Mouse (Mus musculus) liver, embryonic 11.5 days (tissue): ENCODE data around the gene Tent2. TPM values are rescaled to one million over a fixed set of nuclear protein-coding genes. Genes with fewer than 3 reads are reported as not detected.

ENCODE experiments used
- ATAC-seq: fragments of 200-750 bp; cut with Nextera tagmentation; replicated peaks from 2 replicates; pipeline ENCODE4 v1.8.0; 2017; ENCODE audit warnings: moderate number of reproducible peaks, mild to moderate bottlenecking, moderate TSS enrichment, moderate library complexity; ENCODE audit not compliant: low FRiP score
- DNase-seq: peaks from one replicate; pipeline ENCODE4 v3.0.0-alpha.2; 2017; ENCODE audit warnings: low spot score
- H3K27ac ChIP-seq: fragments of 300-500 bp; sonication (generic); 2 replicates; pipeline ENCODE4 v1.5.1; 2014; ENCODE audit warnings: mild to moderate bottlenecking, low read depth, low read length, control low read depth
- H3K27me3 ChIP-seq: fragments of 300-500 bp; sonication (generic); replicated peaks from 2 replicates; pipeline ENCODE4 v1.6.1; 2014; ENCODE audit warnings: low read length, mixed read lengths; ENCODE audit not compliant: control insufficient read depth, insufficient read depth
- H3K36me3 ChIP-seq: fragments of 300-500 bp; sonication (generic); 2 replicates; pipeline ENCODE4 v1.6.1; 2014; ENCODE audit warnings: mild to moderate bottlenecking, low read length, moderate library complexity, mixed read lengths; ENCODE audit not compliant: control insufficient read depth, insufficient read depth
- H3K4me1 ChIP-seq: fragments of 300-500 bp; sonication (generic); replicated peaks from 2 replicates; pipeline ENCODE4 v1.6.1; 2014; ENCODE audit warnings: low read length, mixed read lengths; ENCODE audit not compliant: control insufficient read depth, insufficient read depth
- H3K4me2 ChIP-seq: fragments of 300-500 bp; sonication (generic); 2 replicates; pipeline ENCODE4 v1.6.1; 2014; ENCODE audit warnings: mild to moderate bottlenecking, control low read depth, moderate library complexity
- H3K4me3 ChIP-seq: fragments of 300-500 bp; sonication (generic); 2 replicates; pipeline ENCODE4 v1.5.1; 2014; ENCODE audit warnings: low read depth, low read length, control low read depth
- H3K9ac ChIP-seq: fragments of 300-500 bp; sonication (generic); 2 replicates; pipeline ENCODE4 v1.6.1; 2014; ENCODE audit warnings: low read depth, low read length, control low read depth
- H3K9me3 ChIP-seq: fragments of 300-500 bp; sonication (generic); 2 replicates; pipeline ENCODE4 v1.6.1; 2016; ENCODE audit warnings: low read length, inconsistent platforms, mixed read lengths; ENCODE audit not compliant: control insufficient read depth
- WGBS: fragments of 180-500 bp; shearing (Covaris S2); extraction: QIAGEN DNeasy Blood & Tissue Kit; methylation state at CpG from one replicate; pipeline ENCODE4 v1.1.7; 2014; 5-methylcytosine and 5-hydroxymethylcytosine counted together
- polyA plus RNA-seq: library from polyadenylated mRNA; unstranded; fragments of >200 nt; fragmentation: Nextera tagmentation; extraction: Ambion mirVana; gene quantifications from 2 replicates; pipeline ENCODE4 v1.2.1, GENCODE M21; 2014

Tent2 gene
- 65.8 and 72.2 TPM in 2 replicates for polyA plus RNA-seq

DNA sequence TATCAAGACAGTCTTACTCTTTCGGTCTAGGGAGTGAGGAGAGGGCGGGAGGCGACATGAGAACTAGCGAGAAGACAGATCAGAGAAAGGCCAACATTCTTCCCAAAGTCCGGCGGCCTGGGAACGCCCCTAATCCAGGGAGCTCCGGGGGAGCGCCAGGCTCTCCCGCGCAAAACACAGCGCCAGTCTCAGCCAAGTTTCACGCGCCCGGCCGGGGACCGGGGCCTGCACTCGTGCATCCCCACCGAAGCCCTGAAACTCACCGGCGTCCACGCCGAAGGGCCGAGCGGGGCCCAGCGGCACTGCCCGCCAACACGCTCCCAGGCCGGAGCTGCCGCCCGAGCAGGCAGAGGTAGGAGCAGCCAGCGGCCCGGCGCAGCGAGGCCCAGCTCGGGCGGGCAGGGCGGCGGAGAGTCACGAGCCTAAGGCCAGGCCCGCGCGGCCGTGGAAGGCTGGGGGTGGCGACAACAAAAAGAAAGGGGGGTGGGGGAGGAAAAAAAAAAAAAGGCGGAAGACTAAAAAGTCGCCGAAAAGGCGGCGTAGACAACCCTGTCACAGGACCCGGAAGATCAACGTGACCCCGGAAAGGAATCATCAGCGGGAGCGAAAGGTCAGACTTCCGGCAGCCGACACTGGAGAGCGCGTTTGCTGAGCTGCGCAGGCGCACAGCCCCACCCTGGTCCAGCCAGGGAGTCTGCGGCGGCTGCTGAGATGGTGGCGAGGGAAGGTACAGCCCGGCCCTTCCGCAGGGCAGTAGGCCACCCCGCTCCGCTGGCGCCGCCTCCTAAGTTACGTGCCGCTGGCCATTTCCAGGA, at the start of gene Tent2:
Gene Tent2 (minus strand): TSS at position 555 of the 815 bp plus-strand sequence.
- Histone ChIP-seq H3K4me2 (peak within 1 kb of the TSS; percentile 83), H3K27me3 (no peaks in the 10 kb centered on the region), H3K9ac (peak within 1 kb of the TSS; percentile 98), H3K36me3 (no peaks in the 10 kb centered on the region), H3K27ac (peak within 1 kb of the TSS; percentile 93), H3K9me3 (no peaks in the 10 kb centered on the region), H3K4me1 (peaks cover 14% of the 10 kb centered on the region; the same call in 1 of the 2 replicates), H3K4me3 (peak within 1 kb of the TSS; percentile 99)
- DNase-seq = peak; percentile 91
- peak; percentile 99 for ATAC-seq
- WGBS = under 1% methylated on average over 70 of the region's 72 CpGs

DNA sequence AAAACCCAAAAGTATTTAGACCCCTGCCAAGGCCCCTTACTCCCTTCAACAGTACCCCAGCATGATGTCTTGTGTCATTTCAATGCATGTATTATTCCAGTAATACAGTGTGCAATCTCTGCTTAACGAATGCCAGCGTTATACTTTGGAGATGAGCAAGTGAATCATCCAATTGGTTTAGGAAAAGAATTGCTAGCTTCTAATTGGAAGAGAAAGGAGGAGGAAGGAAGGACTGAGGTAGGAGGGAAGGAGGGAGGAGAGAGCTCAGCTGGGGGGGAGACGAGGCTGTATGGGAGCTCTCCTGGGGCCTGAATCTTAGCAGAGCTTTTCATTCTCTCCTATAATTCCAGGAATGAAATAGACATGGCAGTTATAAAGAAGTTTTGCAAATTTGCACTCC, 49.0 kb upstream of the Tent2 start:
- no peaks in the 10 kb centered on the region for H3K9me3 ChIP-seq
- H3K4me3 ChIP-seq = no peak overlapping the region

DNA sequence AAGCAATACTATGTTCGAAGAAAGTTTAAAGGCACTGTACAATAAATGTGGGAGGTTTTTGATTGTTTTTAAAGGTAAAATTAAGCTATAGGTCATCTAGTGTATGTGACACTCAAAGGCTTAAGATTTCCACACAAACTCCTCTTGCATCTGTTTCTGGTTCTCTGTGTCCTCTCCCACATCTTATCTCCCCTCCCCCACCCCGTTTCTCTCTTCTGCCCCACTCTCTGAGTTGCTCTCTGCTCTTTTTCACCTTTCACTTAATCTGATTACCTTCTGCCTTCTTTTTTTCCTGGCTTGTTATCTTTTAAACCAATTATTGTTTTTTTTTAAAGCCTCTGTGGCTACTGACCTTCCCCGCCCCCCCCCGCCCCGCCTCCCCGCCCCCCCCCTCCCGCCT, 47.4 kb upstream of the Tent2 start:
- H3K27me3 ChIP-seq = no peaks in the 10 kb centered on the region
- no peak overlapping the region for H3K9ac ChIP-seq
- no peaks in the 10 kb centered on the region for H3K36me3 ChIP-seq
- no peaks in the 10 kb centered on the region for H3K9me3 ChIP-seq
- DNase-seq (no peak), ATAC-seq (peak; percentile 53; the same call in 1 of the 2 replicates)
- WGBS = 46% methylated on average over 2 of the region's 7 CpGs
- H3K4me2 ChIP-seq = peak overlapping the region; percentile 45
- H3K4me3 ChIP-seq = no peak overlapping the region
- H3K4me1 ChIP-seq = peaks cover 7% of the 10 kb centered on the region
- H3K27ac ChIP-seq = peak overlapping the region; percentile 14

More for the DNA sequence above, 49.0 kb upstream of the Tent2 start:
- WGBS = 83% methylated on average over 3 of the region's 3 CpGs
- no peaks in the 10 kb centered on the region for H3K27me3 ChIP-seq
- no peak for ATAC-seq
- H3K36me3 ChIP-seq = no peaks in the 10 kb centered on the region
- no peak overlapping the region for H3K4me2 ChIP-seq
- H3K4me1 ChIP-seq = peaks cover 7% of the 10 kb centered on the region
- no peak overlapping the region for H3K9ac ChIP-seq
- H3K27ac ChIP-seq = no peak overlapping the region
- DNase-seq = no peak

DNA sequence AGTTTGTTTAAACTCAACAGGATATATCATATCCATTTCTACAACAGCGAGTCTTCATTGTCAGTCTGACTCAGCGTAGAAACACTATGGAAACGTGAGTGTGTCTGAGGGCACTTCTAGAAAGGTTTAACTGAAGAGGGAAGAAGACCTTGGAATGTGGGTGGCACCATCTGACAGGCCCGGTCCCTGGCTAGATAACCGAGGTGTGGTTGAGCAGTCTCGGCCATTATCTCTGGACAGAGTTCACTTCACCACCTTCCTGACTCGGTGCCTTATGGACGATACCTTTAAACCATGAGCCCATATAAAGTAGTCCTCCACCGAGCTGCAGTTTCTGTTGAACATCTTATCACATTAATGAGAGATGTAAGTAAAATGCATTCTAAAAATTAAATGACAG, 46.9 kb upstream of the Tent2 start:
- 30% methylated on average over 9 of the region's 9 CpGs for WGBS
- peak; percentile 88 for ATAC-seq
- Histone ChIP-seq H3K27ac (peak overlapping the region; percentile 14; the same call in 1 of the 2 replicates), H3K4me3 (no peak overlapping the region), H3K4me2 (peak overlapping the region; percentile 45; the same call in 1 of the 2 replicates), H3K9ac (no peak overlapping the region), H3K36me3 (no peaks in the 10 kb centered on the region), H3K9me3 (no peaks in the 10 kb centered on the region), H3K4me1 (peaks cover 7% of the 10 kb centered on the region), H3K27me3 (no peaks in the 10 kb centered on the region)
- DNase-seq = no peak

- Histone ChIP-seq H3K36me3 (no peaks in the 10 kb centered on the region), H3K9ac (no peak overlapping the region), H3K4me1 (peaks cover 7% of the 10 kb centered on the region), H3K4me2 (no peak overlapping the region), H3K9me3 (no peaks in the 10 kb centered on the region), H3K4me3 (no peak overlapping the region), H3K27me3 (no peaks in the 10 kb centered on the region), H3K27ac (peak overlapping the region; percentile 42)
- ATAC-seq = peak; percentile 72
- no peak for DNase-seq
- 69% methylated on average over 9 of the region's 9 CpGs for WGBS
These were observed 45.7 kb upstream of the Tent2 start for GRCm38 (mm10) chr13:93237677-93238398.

- WGBS = 89% methylated on average over 4 of the region's 4 CpGs
- Histone ChIP-seq H3K4me2 (no peak overlapping the region), H3K27ac (no peak overlapping the region), H3K9ac (no peak overlapping the region), H3K4me1 (peaks cover 7% of the 10 kb centered on the region), H3K27me3 (no peaks in the 10 kb centered on the region), H3K9me3 (no peaks in the 10 kb centered on the region), H3K4me3 (no peak overlapping the region), H3K36me3 (no peaks in the 10 kb centered on the region)
- no peak for DNase-seq
- ATAC-seq = no peak
These were observed 42.3 kb upstream of the Tent2 start for GRCm38 (mm10) chr13:93234267-93235039.

- Histone ChIP-seq H3K9ac (no peak overlapping the region), H3K36me3 (no peaks in the 10 kb centered on the region), H3K4me2 (no peak overlapping the region), H3K4me1 (no peaks in the 10 kb centered on the region), H3K27me3 (no peaks in the 10 kb centered on the region), H3K9me3 (no peaks in the 10 kb centered on the region), H3K27ac (no peak overlapping the region), H3K4me3 (no peak overlapping the region)
- ATAC-seq = peak; percentile 65; the same call in 1 of the 2 replicates
- 69% methylated on average over 7 of the region's 7 CpGs for WGBS
- no peak for DNase-seq
These were observed 40.1 kb upstream of the Tent2 start for GRCm38 (mm10) chr13:93232335-93232734.

GRCm38 (mm10) chr13:93231016-93231415, 38.8 kb upstream of the Tent2 start:
- Histone ChIP-seq H3K9ac (no peak overlapping the region), H3K27ac (no peak overlapping the region), H3K36me3 (no peaks in the 10 kb centered on the region), H3K9me3 (no peaks in the 10 kb centered on the region), H3K27me3 (no peaks in the 10 kb centered on the region), H3K4me1 (no peaks in the 10 kb centered on the region), H3K4me3 (no peak overlapping the region), H3K4me2 (no peak overlapping the region)
- 52% methylated on average over 4 of the region's 4 CpGs for WGBS
- ATAC-seq = no peak; the same call in 1 of the 2 replicates
- DNase-seq = no peak
